Mouse (Mus musculus) kidney, postnatal 0 days (tissue): ENCODE measurements at regions not wholly inside any gene's neighbourhood (a gene's known extent, or its start where the extent isn't known, plus 50 kb on each side); places are given as distances from the start of the nearest gene placed in this dataset.
"Not testable (repeated sequence)": the region's sequence is repeated elsewhere in the genome, so short reads cannot be mapped to it uniquely, and the experiment has no call there.

ENCODE experiments used
- ATAC-seq: fragments of 200-750 bp; cut with Nextera tagmentation; replicated peaks from 2 replicates; pipeline ENCODE4 v1.8.0; 2017; ENCODE audit warnings: low read depth, moderate number of reproducible peaks, moderate TSS enrichment, moderate library complexity; ENCODE audit not compliant: low FRiP score
- DNase-seq: peaks from one replicate; pipeline ENCODE4 v3.0.0-alpha.2; 2016; ENCODE audit warnings: low spot score
- H3K27ac ChIP-seq: fragments of 300-500 bp; sonication (generic); 2 replicates; pipeline ENCODE4 v1.5.1; 2014; ENCODE audit warnings: mild to moderate bottlenecking
- H3K27me3 ChIP-seq: fragments of 300-500 bp; sonication (generic); 2 replicates; pipeline ENCODE4 v1.6.1; 2014; ENCODE audit warnings: low read length, mixed read lengths; ENCODE audit not compliant: insufficient read depth
- H3K36me3 ChIP-seq: fragments of 300-500 bp; sonication (generic); 2 replicates; pipeline ENCODE4 v1.6.1; 2014; ENCODE audit warnings: low read length, mixed read lengths; ENCODE audit not compliant: insufficient read depth
- H3K4me1 ChIP-seq: fragments of 300-500 bp; sonication (generic); replicated peaks from 2 replicates; pipeline ENCODE4 v1.6.1; 2014; ENCODE audit warnings: antibody characterized with exemption, low read length, mixed read lengths; ENCODE audit not compliant: insufficient read depth
- H3K4me2 ChIP-seq: fragments of 300-500 bp; sonication (generic); 2 replicates; pipeline ENCODE4 v1.6.1; 2014; ENCODE audit warnings: mild to moderate bottlenecking, low read length, moderate library complexity, mixed read lengths
- H3K4me3 ChIP-seq: fragments of 300-500 bp; sonication (generic); replicated peaks from 2 replicates; pipeline ENCODE4 v1.5.1; 2014; ENCODE audit warnings: low read depth, low read length
- H3K9ac ChIP-seq: fragments of 300-500 bp; sonication (generic); 2 replicates; pipeline ENCODE4 v1.6.1; 2014; ENCODE audit warnings: low read depth, low read length
- H3K9me3 ChIP-seq: fragments of 300-500 bp; sonication (generic); replicated peaks from 2 replicates; pipeline ENCODE4 v1.6.1; 2016; ENCODE audit warnings: low read length, inconsistent platforms, mixed read lengths
- CTCF ChIP-seq: IDR thresholded peaks from 2 replicates; pipeline ENCODE4 v1.5.1; 2016; ENCODE audit warnings: antibody characterized with exemption, low read depth, mild to moderate bottlenecking, moderate library complexity
- WGBS: fragments of 180-500 bp; shearing (Covaris S2); extraction: QIAGEN DNeasy Blood & Tissue Kit; methylation state at CpG from one replicate; pipeline ENCODE4 v1.1.7; 2014; 5-methylcytosine and 5-hydroxymethylcytosine counted together

GRCm38 (mm10) chr7:58443297-58443696, 212.7 kb upstream of the Atp10a start:
- no peak for ATAC-seq
- no peaks in the 10 kb centered on the region for H3K4me1 ChIP-seq
- H3K27me3 ChIP-seq = no peaks in the 10 kb centered on the region
- 72% methylated on average over 3 of the region's 3 CpGs for WGBS
- no peak overlapping the region for H3K4me3 ChIP-seq
- no peak for DNase-seq
- H3K27ac ChIP-seq = no peak overlapping the region
- TF ChIP-seq CTCF = no peak
- no peaks in the 10 kb centered on the region for H3K9me3 ChIP-seq
- no peaks in the 10 kb centered on the region for H3K36me3 ChIP-seq
- no peak overlapping the region for H3K9ac ChIP-seq
- H3K4me2 ChIP-seq = no peak overlapping the region

DNA sequence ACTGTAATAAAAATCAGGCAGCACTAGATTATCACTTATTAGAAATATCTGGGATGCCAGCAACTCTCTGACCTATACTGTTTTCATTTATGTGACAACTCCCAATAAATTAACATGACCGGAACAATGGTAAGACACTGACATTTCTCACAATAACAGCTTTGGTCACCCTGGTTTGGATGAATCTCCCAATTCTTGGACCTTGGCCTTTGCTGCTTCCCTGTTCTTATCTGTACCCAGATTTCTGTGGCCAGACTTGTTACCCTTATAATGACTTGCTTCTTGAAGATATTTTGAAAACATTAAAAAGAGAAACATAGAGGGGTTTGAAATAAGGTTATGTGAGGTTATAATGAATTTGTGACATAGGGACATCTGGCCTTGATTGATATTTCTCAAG, 210.2 kb upstream of the Atp10a start:
- no peaks in the 10 kb centered on the region for H3K27me3 ChIP-seq
- H3K4me3 ChIP-seq = no peak overlapping the region
- H3K27ac ChIP-seq = no peak overlapping the region
- H3K4me1 ChIP-seq = no peaks in the 10 kb centered on the region
- H3K9ac ChIP-seq = no peak overlapping the region
- WGBS = 73% methylated on average over 1 of the region's 1 CpGs
- TF ChIP-seq CTCF = no peak
- DNase-seq = no peak
- H3K9me3 ChIP-seq = no peaks in the 10 kb centered on the region
- ATAC-seq = no peak
- no peak overlapping the region for H3K4me2 ChIP-seq
- H3K36me3 ChIP-seq = no peaks in the 10 kb centered on the region

- Histone ChIP-seq H3K27me3 (no peaks in the 10 kb centered on the region), H3K36me3 (no peaks in the 10 kb centered on the region), H3K9ac (no peak overlapping the region), H3K4me3 (no peak overlapping the region), H3K27ac (no peak overlapping the region), H3K4me1 (no peaks in the 10 kb centered on the region), H3K4me2 (no peak overlapping the region), H3K9me3 (no peaks in the 10 kb centered on the region)
- ATAC-seq (no peak), DNase-seq (no peak)
- no peak for TF ChIP-seq CTCF
Observed at GRCm38 (mm10) chr7:58446261-58446660, 209.7 kb upstream of the Atp10a start.

- no peak for DNase-seq
- 61% methylated on average over 3 of the region's 3 CpGs for WGBS
- no peak overlapping the region for H3K27ac ChIP-seq
- ATAC-seq = no peak
- H3K4me2 ChIP-seq = no peak overlapping the region
- H3K27me3 ChIP-seq = no peaks in the 10 kb centered on the region
- no peaks in the 10 kb centered on the region for H3K36me3 ChIP-seq
- no peak for TF ChIP-seq CTCF
- H3K9me3 ChIP-seq = no peaks in the 10 kb centered on the region
- no peak overlapping the region for H3K4me3 ChIP-seq
- H3K9ac ChIP-seq = no peak overlapping the region
- H3K4me1 ChIP-seq = no peaks in the 10 kb centered on the region
Observed at GRCm38 (mm10) chr7:58448727-58449126, 207.2 kb upstream of the Atp10a start.

DNA sequence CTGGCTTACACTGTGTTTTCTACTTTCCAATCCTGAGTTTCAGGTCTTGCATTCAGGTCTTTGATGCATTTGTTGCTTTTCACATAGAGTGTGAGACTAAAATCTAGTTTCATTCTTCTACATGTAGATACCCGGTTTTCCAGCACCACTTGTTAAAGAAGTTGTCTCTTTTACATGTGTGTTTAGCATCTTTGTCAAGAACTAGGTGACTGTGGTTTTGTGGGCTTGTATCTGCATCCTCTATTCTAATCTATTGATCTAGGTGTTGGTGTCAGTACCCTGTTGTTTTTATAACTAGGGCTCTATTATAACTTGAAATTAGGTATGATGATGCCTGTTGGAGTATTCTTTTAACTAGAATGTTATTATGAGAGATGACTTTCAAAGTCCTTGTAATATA, 204.0 kb upstream of the Atp10a start:
- Histone ChIP-seq H3K27ac (no peak overlapping the region), H3K4me2 (no peak overlapping the region), H3K9ac (no peak overlapping the region), H3K36me3 (no peaks in the 10 kb centered on the region), H3K9me3 (no peaks in the 10 kb centered on the region), H3K4me1 (no peaks in the 10 kb centered on the region), H3K4me3 (no peak overlapping the region), H3K27me3 (no peaks in the 10 kb centered on the region)
- ATAC-seq (no peak), DNase-seq (no peak)
- WGBS = 63% methylated on average over 1 of the region's 1 CpGs
- no peak for TF ChIP-seq CTCF

- WGBS = 93% methylated on average over 3 of the region's 3 CpGs
- H3K4me2 ChIP-seq, H3K36me3 ChIP-seq, H3K9me3 ChIP-seq, H3K4me3 ChIP-seq, ATAC-seq, H3K27ac ChIP-seq, H3K9ac ChIP-seq, H3K27me3 ChIP-seq, DNase-seq, H3K4me1 ChIP-seq: not testable (repeated sequence)
Observed at GRCm38 (mm10) chr7:58458146-58458545, 197.8 kb upstream of the Atp10a start.

DNA sequence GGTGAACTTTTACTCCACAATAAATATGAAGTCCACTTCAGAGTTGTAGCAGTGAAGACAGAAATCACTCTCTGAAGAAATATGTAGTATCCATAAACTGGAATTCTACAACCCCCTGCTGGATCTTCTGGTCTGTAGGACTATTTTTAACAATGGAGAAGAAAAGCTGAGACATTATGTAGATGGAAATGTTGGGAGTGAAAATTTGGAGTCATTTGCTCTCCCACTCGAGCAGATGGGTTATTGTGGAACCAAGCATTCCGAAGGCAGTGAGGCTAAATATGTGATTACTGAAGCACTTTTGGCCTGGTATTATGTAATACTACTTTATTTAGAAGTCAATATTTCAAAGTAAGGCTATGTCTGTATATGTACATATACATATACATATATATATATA, 195.0 kb upstream of the Atp10a start:
- no peak for DNase-seq
- no peak for ATAC-seq
- Histone ChIP-seq H3K27ac (no peak overlapping the region), H3K4me3 (no peak overlapping the region), H3K4me2 (no peak overlapping the region), H3K4me1 (no peaks in the 10 kb centered on the region), H3K9ac (no peak overlapping the region), H3K36me3 (no peaks in the 10 kb centered on the region), H3K9me3 (no peaks in the 10 kb centered on the region), H3K27me3 (no peaks in the 10 kb centered on the region)
- whole genome bisulfite sequencing = 89% methylated on average over 2 of the region's 2 CpGs
- no peak for TF ChIP-seq CTCF
